Mouse (Mus musculus): ENCODE data around the gene Nav1. TPM values are rescaled to one million over a fixed set of nuclear protein-coding genes. Genes with fewer than 3 reads are reported as not detected.

The Nav1 gene
- polyA plus RNA-seq, 1 experiment, result 16.3 TPM

DNA sequence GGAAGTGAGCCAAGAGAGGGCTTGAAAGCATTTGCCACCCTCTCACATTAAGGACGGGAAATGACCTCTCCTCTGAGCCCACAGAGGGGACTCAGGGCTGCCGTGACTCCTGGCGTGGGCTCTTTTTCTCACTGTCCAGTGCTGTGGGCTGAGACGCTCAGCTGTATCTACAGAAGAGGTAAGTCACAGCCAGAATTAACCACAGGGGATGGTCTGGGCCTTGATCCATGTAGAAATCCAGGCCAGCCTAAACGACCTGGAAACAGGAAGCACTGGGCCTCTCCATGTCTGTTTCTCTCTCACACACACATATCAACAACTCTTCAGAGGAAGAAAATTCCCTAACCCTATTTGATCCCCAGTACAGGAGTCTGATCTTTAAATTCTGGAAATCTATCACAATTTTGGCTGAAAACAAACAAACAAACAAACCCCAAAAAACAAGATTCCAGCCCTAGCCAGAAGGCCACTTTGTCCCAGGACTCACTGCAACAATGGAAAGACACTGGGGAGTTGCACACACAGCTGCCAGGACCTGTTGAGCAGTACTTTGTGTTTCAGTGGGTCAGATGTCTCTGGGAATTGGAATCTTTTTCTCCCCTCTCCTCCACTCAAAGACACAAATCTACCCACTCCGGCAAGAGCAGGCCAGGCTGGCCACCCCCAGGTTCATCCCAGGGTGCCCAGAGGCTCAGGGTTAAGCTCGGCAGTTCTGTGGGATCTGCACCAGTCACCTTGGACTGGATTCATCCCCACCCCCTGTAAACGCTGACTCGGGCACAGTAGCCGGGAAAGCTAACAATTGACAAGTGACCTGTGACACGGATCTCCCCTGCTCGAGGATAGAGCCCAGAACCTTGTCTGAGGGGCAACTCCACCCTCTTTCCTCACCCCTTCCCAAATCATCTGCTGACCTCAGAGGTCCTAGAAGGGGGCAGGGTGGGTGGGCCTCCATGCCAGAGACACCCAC lies 64.0 kb downstream of the Nav1 start:
- 81% methylated on average over 12 of the region's 12 CpGs for WGBS
- DNase-seq (ENCODE audit: low read depth in 1 of 2, low spot score in 2 of 2), result no peak

DNA sequence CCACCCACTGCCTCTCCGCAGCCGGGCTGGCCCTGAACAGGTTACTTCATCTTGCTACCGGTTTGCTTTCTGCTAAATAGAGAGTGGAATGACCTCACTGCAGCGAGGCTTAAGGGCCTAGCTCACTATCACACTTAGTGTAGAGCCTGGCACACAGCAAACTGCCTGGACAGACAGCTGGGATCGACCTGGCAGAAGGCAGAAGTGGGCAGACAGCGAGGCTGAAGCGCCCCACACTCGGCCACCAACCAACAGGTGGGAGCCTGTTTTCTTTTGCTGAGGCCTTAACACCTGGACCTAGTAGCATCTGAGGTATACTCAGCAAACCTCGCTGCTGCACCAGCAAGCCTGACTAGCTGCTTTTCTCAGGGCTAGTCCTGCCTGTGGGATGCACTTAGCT lies 65.0 kb downstream of the Nav1 start:
- Histone ChIP-seq H3K27ac (ENCODE audit: insufficient read depth, low read length) (no peak overlapping the region), H3K27me3 (ENCODE audit: control insufficient read depth, insufficient read depth, low read length) (no peaks in the 10 kb centered on the region), H3K4me1 (ENCODE audit: control insufficient read depth, insufficient read depth, insufficient read length) (no peaks in the 10 kb centered on the region), H3K36me3 (ENCODE audit: control insufficient read depth, insufficient read depth, low read length) (no peaks in the 10 kb centered on the region), H3K4me3 (ENCODE audit: extremely low read depth, insufficient read depth, insufficient read length) (no peak overlapping the region)
- DNase-seq (ENCODE audit: low read depth in 1 of 2, low spot score in 2 of 2), result no peak
- WGBS, result 91% methylated on average over 9 of the region's 9 CpGs
- no peak for TF ChIP-seq POLR2A (IDR thresholded peaks at IDR 0.05; ENCODE audit: low read depth, low read length)
- no peak for TF ChIP-seq CTCF (IDR thresholded peaks at IDR 0.05; ENCODE audit: extremely low read depth, insufficient read depth, insufficient read length, insufficient replicate concordance)

More for the DNA sequence above, 64.0 kb downstream of the Nav1 start:
- TF ChIP-seq CTCF (IDR thresholded peaks at IDR 0.05; ENCODE audit: extremely low read depth, insufficient read depth, insufficient read length, insufficient replicate concordance) (no peak), POLR2A (IDR thresholded peaks at IDR 0.05; ENCODE audit: low read depth, low read length) (no peak)
- no peaks in the 10 kb centered on the region for H3K4me1 ChIP-seq (ENCODE audit: control insufficient read depth, insufficient read depth, insufficient read length)
- no peak overlapping the region for H3K27ac ChIP-seq (ENCODE audit: insufficient read depth, low read length)
- no peaks in the 10 kb centered on the region for H3K27me3 ChIP-seq (ENCODE audit: control insufficient read depth, insufficient read depth, low read length)
- H3K4me3 ChIP-seq (ENCODE audit: extremely low read depth, insufficient read depth, insufficient read length), result no peak overlapping the region
- no peaks in the 10 kb centered on the region for H3K36me3 ChIP-seq (ENCODE audit: control insufficient read depth, insufficient read depth, low read length)

GRCm38 (mm10) chr1:135540270-135540669 lies 66.8 kb downstream of the Nav1 start:
- WGBS, result 29% methylated on average over 4 of the region's 4 CpGs
- no peaks in the 10 kb centered on the region for H3K27me3 ChIP-seq (ENCODE audit: control insufficient read depth, insufficient read depth, low read length)
- DNase-seq (ENCODE audit: low read depth in 1 of 2, low spot score in 2 of 2), result peak; percentile 38 to 63

DNA sequence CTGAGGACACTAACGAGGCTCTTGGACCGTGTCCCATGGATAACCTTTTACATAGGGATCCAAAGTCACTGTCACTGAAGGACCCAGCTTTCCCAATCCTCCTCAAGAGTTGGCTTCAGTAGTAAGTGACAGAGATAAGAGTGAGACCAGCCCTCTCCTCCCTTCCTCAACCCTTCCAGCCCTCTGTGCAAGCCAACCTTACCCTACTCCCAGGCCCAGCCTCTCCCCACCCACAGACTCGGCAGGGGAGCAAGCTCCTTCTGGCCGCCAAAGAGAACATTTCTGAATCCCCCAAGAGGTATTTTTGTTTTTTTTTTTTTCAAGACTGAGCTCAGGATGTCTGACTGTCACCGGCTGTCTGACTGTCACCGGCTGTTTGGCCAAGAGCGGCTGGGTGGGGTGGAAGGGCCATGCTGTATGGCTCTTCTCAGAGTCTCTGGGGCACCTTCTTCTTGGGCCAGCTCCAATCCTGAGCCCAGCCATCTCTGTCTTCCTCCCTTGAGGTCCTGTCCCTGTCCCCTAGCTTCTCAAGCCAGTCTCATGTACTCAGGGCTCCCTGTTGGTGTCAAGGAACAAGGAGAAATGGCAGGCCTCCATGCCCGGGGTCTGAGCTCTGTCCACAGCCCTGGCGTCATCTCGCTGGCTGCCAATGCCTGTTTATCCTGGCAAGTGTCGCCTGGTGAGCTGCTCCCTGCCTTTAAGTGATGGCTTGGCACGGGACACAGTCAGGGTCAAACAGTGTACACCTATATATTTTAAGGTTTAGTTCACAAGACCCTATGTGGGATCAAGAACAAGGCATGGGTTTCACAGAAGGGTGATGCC lies 68.4 kb downstream of the Nav1 start:
- TF ChIP-seq POLR2A (IDR thresholded peaks at IDR 0.05; ENCODE audit: low read depth, low read length) (no peak), CTCF (IDR thresholded peaks at IDR 0.05; ENCODE audit: extremely low read depth, insufficient read depth, insufficient read length, insufficient replicate concordance) (no peak)
- Histone ChIP-seq H3K36me3 (ENCODE audit: control insufficient read depth, insufficient read depth, low read length) (no peaks in the 10 kb centered on the region), H3K4me3 (ENCODE audit: extremely low read depth, insufficient read depth, insufficient read length) (no peak overlapping the region), H3K4me1 (ENCODE audit: control insufficient read depth, insufficient read depth, insufficient read length) (no peaks in the 10 kb centered on the region), H3K27me3 (ENCODE audit: control insufficient read depth, insufficient read depth, low read length) (no peaks in the 10 kb centered on the region), H3K27ac (ENCODE audit: insufficient read depth, low read length) (no peak overlapping the region)
- no peak for DNase-seq (ENCODE audit: low read depth in 1 of 2, low spot score in 2 of 2)
- 86% methylated on average over 12 of the region's 12 CpGs for WGBS

More at GRCm38 (mm10) chr1:135540270-135540669, 66.8 kb downstream of the Nav1 start:
- Histone ChIP-seq H3K4me1 (ENCODE audit: control insufficient read depth, insufficient read depth, insufficient read length) (no peaks in the 10 kb centered on the region), H3K36me3 (ENCODE audit: control insufficient read depth, insufficient read depth, low read length) (no peaks in the 10 kb centered on the region), H3K27ac (ENCODE audit: insufficient read depth, low read length) (no peak overlapping the region), H3K4me3 (ENCODE audit: extremely low read depth, insufficient read depth, insufficient read length) (no peak overlapping the region)
- peak; percentile 61; the same call in 1 of the 2 replicates for TF ChIP-seq CTCF (IDR thresholded peaks at IDR 0.05; ENCODE audit: extremely low read depth, insufficient read depth, insufficient read length, insufficient replicate concordance)
- TF ChIP-seq POLR2A (IDR thresholded peaks at IDR 0.05; ENCODE audit: low read depth, low read length), result no peak

DNA sequence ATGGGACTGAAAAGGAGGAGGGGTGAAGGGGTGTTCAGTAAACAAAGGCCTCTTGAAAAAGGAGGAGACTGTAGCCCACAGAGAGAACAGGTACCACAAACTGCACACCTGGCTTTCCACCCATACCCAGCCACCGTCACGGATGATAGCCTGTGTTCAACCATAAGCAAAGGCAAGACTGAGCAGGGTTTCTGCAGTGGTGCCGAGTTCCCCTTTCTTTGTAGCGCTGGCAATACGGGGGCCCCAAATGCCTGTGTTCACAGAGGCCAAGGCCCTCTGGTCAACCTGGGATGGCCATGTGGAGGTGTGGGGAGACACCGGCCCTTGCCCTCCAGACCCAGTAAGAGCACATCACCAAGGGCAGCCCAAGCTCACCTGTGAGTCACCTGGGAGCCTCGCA lies 70.3 kb downstream of the Nav1 start:
- H3K27me3 ChIP-seq (ENCODE audit: control insufficient read depth, insufficient read depth, low read length), result no peaks in the 10 kb centered on the region
- H3K36me3 ChIP-seq (ENCODE audit: control insufficient read depth, insufficient read depth, low read length), result no peaks in the 10 kb centered on the region

GRCm38 (mm10) chr1:135536326-135536725 lies 70.8 kb downstream of the Nav1 start:
- H3K27ac ChIP-seq (ENCODE audit: insufficient read depth, low read length), result no peak overlapping the region
- TF ChIP-seq CTCF (IDR thresholded peaks at IDR 0.05; ENCODE audit: extremely low read depth, insufficient read depth, insufficient read length, insufficient replicate concordance) (no peak), POLR2A (IDR thresholded peaks at IDR 0.05; ENCODE audit: low read depth, low read length) (no peak)
- 82% methylated on average over 2 of the region's 2 CpGs for WGBS

More for the DNA sequence above, 70.3 kb downstream of the Nav1 start:
- no peak for DNase-seq (ENCODE audit: low read depth in 1 of 2, low spot score in 2 of 2)
- WGBS, result 69% methylated on average over 7 of the region's 7 CpGs
- H3K27ac ChIP-seq (ENCODE audit: insufficient read depth, low read length), result no peak overlapping the region
- no peak overlapping the region for H3K4me3 ChIP-seq (ENCODE audit: extremely low read depth, insufficient read depth, insufficient read length)
- no peaks in the 10 kb centered on the region for H3K4me1 ChIP-seq (ENCODE audit: control insufficient read depth, insufficient read depth, insufficient read length)
- TF ChIP-seq POLR2A (IDR thresholded peaks at IDR 0.05; ENCODE audit: low read depth, low read length) (no peak), CTCF (IDR thresholded peaks at IDR 0.05; ENCODE audit: extremely low read depth, insufficient read depth, insufficient read length, insufficient replicate concordance) (no peak)

More at GRCm38 (mm10) chr1:135536326-135536725, 70.8 kb downstream of the Nav1 start:
- Histone ChIP-seq H3K4me3 (ENCODE audit: extremely low read depth, insufficient read depth, insufficient read length) (no peak overlapping the region), H3K36me3 (ENCODE audit: control insufficient read depth, insufficient read depth, low read length) (no peaks in the 10 kb centered on the region), H3K4me1 (ENCODE audit: control insufficient read depth, insufficient read depth, insufficient read length) (no peaks in the 10 kb centered on the region), H3K27me3 (ENCODE audit: control insufficient read depth, insufficient read depth, low read length) (no peaks in the 10 kb centered on the region)
- no peak for DNase-seq (ENCODE audit: low read depth in 1 of 2, low spot score in 2 of 2)
